Mouse (Mus musculus) heart, embryonic 12.5 days (tissue): ENCODE measurements at regions not wholly inside any gene's neighbourhood (a gene's known extent, or its start where the extent isn't known, plus 50 kb on each side); places are given as distances from the start of the nearest gene placed in this dataset.

ENCODE experiments used
- ATAC-seq: fragments of 200-750 bp; cut with Nextera tagmentation; 2 replicates; pipeline ENCODE4 v1.8.0; 2017; ENCODE audit warnings: moderate TSS enrichment, moderate library complexity; ENCODE audit not compliant: insufficient number of reproducible peaks, low FRiP score
- H3K27ac ChIP-seq: fragments of 300-500 bp; sonication (generic); 2 replicates; pipeline ENCODE4 v1.5.1; 2016; ENCODE audit warnings: mild to moderate bottlenecking, moderate library complexity; ENCODE audit not compliant: poor library complexity, severe bottlenecking
- H3K27me3 ChIP-seq: fragments of 300-500 bp; sonication (generic); replicated peaks from 2 replicates; pipeline ENCODE4 v1.6.1; 2016; ENCODE audit warnings: mild to moderate bottlenecking, moderate library complexity
- H3K36me3 ChIP-seq: fragments of 300-500 bp; sonication (generic); 2 replicates; pipeline ENCODE4 v1.6.1; 2016; ENCODE audit warnings: mild to moderate bottlenecking, moderate library complexity
- H3K4me1 ChIP-seq: fragments of 300-500 bp; sonication (generic); replicated peaks from 2 replicates; pipeline ENCODE4 v1.6.1; 2016; ENCODE audit warnings: mild to moderate bottlenecking
- H3K4me2 ChIP-seq: fragments of 300-500 bp; sonication (generic); 2 replicates; pipeline ENCODE4 v1.6.1; 2016; ENCODE audit warnings: mild to moderate bottlenecking, moderate library complexity
- H3K4me3 ChIP-seq: fragments of 300-500 bp; sonication (generic); 2 replicates; pipeline ENCODE4 v1.5.1; 2016; ENCODE audit warnings: mild to moderate bottlenecking
- H3K9ac ChIP-seq: fragments of 300-500 bp; sonication (generic); 2 replicates; pipeline ENCODE4 v1.6.1; 2016; ENCODE audit warnings: mild to moderate bottlenecking, moderate library complexity
- H3K9me3 ChIP-seq: fragments of 300-500 bp; sonication (generic); replicated peaks from 2 replicates; pipeline ENCODE4 v1.6.1; 2016; ENCODE audit warnings: mild to moderate bottlenecking, moderate library complexity
- WGBS: fragments of 180-500 bp; shearing (Covaris S2); methylation state at CpG from one replicate; pipeline ENCODE4 v1.1.7; 2016; 5-methylcytosine and 5-hydroxymethylcytosine counted together

- ATAC-seq: no peak
Measured at GRCm38 (mm10) chr10:16438414-16438813, 1284.6 kb upstream of the Cited2 start.

GRCm38 (mm10) chr10:16440932-16441640 lies 1281.9 kb upstream of the Cited2 start:
- H3K27ac ChIP-seq: peak overlapping the region; percentile 36
- no peak overlapping the region for H3K4me3 ChIP-seq

More at GRCm38 (mm10) chr10:16438414-16438813, 1284.6 kb upstream of the Cited2 start:
- 83% methylated on average over 4 of the region's 4 CpGs for WGBS
- Histone ChIP-seq H3K4me1 (0 out of 2 replicates have a peak, but pooled peaks cover 3% of the 10 kb centered on the region), H3K27me3 (no peaks in the 10 kb centered on the region), H3K9me3 (no peaks in the 10 kb centered on the region), H3K4me3 (no peak overlapping the region), H3K4me2 (no peak overlapping the region), H3K9ac (no peak overlapping the region), H3K36me3 (no peaks in the 10 kb centered on the region), H3K27ac (no peak overlapping the region)

GRCm38 (mm10) chr10:16441661-16442072 lies 1281.4 kb upstream of the Cited2 start:
- peak overlapping the region; percentile 36 for H3K27ac ChIP-seq
- WGBS: 81% methylated on average over 2 of the region's 2 CpGs

More at GRCm38 (mm10) chr10:16440932-16441640, 1281.9 kb upstream of the Cited2 start:
- no peak for ATAC-seq
- Histone ChIP-seq H3K4me2 (no peak overlapping the region), H3K27me3 (no peaks in the 10 kb centered on the region), H3K9me3 (no peaks in the 10 kb centered on the region), H3K36me3 (no peaks in the 10 kb centered on the region), H3K4me1 (0 out of 2 replicates have a peak, but pooled peaks cover 3% of the 10 kb centered on the region), H3K9ac (no peak overlapping the region)
- 19% methylated on average over 3 of the region's 3 CpGs for WGBS

GRCm38 (mm10) chr10:16443901-16444300 lies 1279.1 kb upstream of the Cited2 start:
- Histone ChIP-seq H3K36me3 (no peaks in the 10 kb centered on the region), H3K4me3 (no peak overlapping the region), H3K27me3 (no peaks in the 10 kb centered on the region), H3K27ac (no peak overlapping the region), H3K4me2 (no peak overlapping the region), H3K4me1 (0 out of 2 replicates have a peak, but pooled peaks cover 3% of the 10 kb centered on the region), H3K9ac (no peak overlapping the region), H3K9me3 (no peaks in the 10 kb centered on the region)
- no peak for ATAC-seq

More at GRCm38 (mm10) chr10:16441661-16442072, 1281.4 kb upstream of the Cited2 start:
- no peak for ATAC-seq
- Histone ChIP-seq H3K4me3 (no peak overlapping the region), H3K9ac (no peak overlapping the region), H3K4me1 (0 out of 2 replicates have a peak, but pooled peaks cover 3% of the 10 kb centered on the region), H3K9me3 (no peaks in the 10 kb centered on the region), H3K36me3 (no peaks in the 10 kb centered on the region), H3K27me3 (no peaks in the 10 kb centered on the region), H3K4me2 (no peak overlapping the region)

- no peak overlapping the region for H3K4me3 ChIP-seq
- no peaks in the 10 kb centered on the region for H3K9me3 ChIP-seq
- no peak overlapping the region for H3K27ac ChIP-seq
- ATAC-seq: no peak
- no peaks in the 10 kb centered on the region for H3K36me3 ChIP-seq
- H3K27me3 ChIP-seq: no peaks in the 10 kb centered on the region
- no peaks in the 10 kb centered on the region for H3K4me1 ChIP-seq
- 44% methylated on average over 3 of the region's 3 CpGs for WGBS
- H3K4me2 ChIP-seq: no peak overlapping the region
- H3K9ac ChIP-seq: no peak overlapping the region
Measured at GRCm38 (mm10) chr10:16467935-16468334, 1255.1 kb upstream of the Cited2 start.

DNA sequence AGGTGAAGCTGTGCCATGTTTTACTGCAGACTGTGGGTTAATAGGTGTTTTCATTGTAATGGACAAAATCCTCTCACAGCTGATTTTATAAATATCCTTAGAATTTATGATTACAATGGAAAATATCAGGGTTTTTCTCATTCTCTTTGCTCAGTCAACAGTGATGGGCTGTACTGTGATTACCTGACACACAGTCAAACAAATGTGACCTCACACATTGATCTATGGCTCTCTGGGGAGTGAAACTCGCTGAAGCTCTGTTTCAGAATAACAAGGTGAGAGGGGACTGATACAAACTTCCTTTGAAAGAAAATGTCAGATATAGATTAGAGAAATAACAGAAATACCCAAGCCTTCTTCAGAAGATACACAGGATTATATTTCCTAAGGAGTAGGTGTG lies 1253.3 kb upstream of the Cited2 start:
- Histone ChIP-seq H3K4me1 (peaks cover 5% of the 10 kb centered on the region), H3K9ac (no peak overlapping the region), H3K4me2 (no peak overlapping the region), H3K9me3 (no peaks in the 10 kb centered on the region), H3K27me3 (no peaks in the 10 kb centered on the region), H3K36me3 (no peaks in the 10 kb centered on the region), H3K4me3 (no peak overlapping the region), H3K27ac (no peak overlapping the region)
- 35% methylated on average over 1 of the region's 1 CpGs for WGBS
- ATAC-seq: no peak

GRCm38 (mm10) chr10:16473952-16474521 lies 1249.0 kb upstream of the Cited2 start:
- no peak overlapping the region for H3K4me3 ChIP-seq
- H3K9me3 ChIP-seq: no peaks in the 10 kb centered on the region
- no peak for ATAC-seq
- H3K36me3 ChIP-seq: no peaks in the 10 kb centered on the region
- H3K4me2 ChIP-seq: no peak overlapping the region
- no peak overlapping the region for H3K27ac ChIP-seq
- H3K4me1 ChIP-seq: peaks cover 5% of the 10 kb centered on the region
- no peak overlapping the region for H3K9ac ChIP-seq
- H3K27me3 ChIP-seq: no peaks in the 10 kb centered on the region
- 17% methylated on average over 1 of the region's 1 CpGs for WGBS

- Histone ChIP-seq H3K9me3 (no peaks in the 10 kb centered on the region), H3K27me3 (no peaks in the 10 kb centered on the region), H3K27ac (no peak overlapping the region), H3K9ac (no peak overlapping the region), H3K36me3 (no peaks in the 10 kb centered on the region), H3K4me2 (no peak overlapping the region), H3K4me1 (no peaks in the 10 kb centered on the region), H3K4me3 (no peak overlapping the region)
- no peak for ATAC-seq
- WGBS: 72% methylated on average over 1 of the region's 1 CpGs
Measured at GRCm38 (mm10) chr10:16498580-16498979, 1224.4 kb upstream of the Cited2 start.

DNA sequence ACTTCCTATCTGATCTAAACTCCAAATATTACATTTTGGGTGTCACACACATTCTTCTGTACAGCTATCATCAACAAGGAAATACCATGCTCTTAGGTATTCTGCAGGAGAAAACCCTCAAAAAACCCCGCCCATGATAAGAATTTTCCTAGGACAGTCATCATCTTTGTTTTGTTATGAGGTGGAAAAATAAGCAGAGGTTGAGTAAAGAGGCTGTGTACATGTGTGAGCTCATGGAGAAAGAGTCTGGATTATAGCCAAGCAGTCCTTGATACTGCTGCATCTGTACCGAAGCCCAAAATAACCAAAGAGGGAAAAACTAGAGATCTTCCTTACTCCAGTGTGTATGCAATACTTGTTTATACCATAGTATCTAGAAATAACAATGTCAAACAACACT lies 1215.3 kb upstream of the Cited2 start:
- Histone ChIP-seq H3K9ac (no peak overlapping the region), H3K4me1 (no peaks in the 10 kb centered on the region), H3K4me2 (no peak overlapping the region), H3K27ac (no peak overlapping the region), H3K4me3 (no peak overlapping the region), H3K9me3 (no peaks in the 10 kb centered on the region), H3K36me3 (no peaks in the 10 kb centered on the region), H3K27me3 (no peaks in the 10 kb centered on the region)
- 36% methylated on average over 2 of the region's 2 CpGs for WGBS
- no peak for ATAC-seq

GRCm38 (mm10) chr10:16508161-16508560 lies 1214.9 kb upstream of the Cited2 start:
- no peak overlapping the region for H3K27ac ChIP-seq
- no peak overlapping the region for H3K4me3 ChIP-seq
- 64% methylated on average over 6 of the region's 6 CpGs for WGBS
- no peak overlapping the region for H3K4me2 ChIP-seq
- no peaks in the 10 kb centered on the region for H3K36me3 ChIP-seq
- H3K27me3 ChIP-seq: no peaks in the 10 kb centered on the region
- H3K4me1 ChIP-seq: no peaks in the 10 kb centered on the region
- H3K9ac ChIP-seq: no peak overlapping the region
- no peaks in the 10 kb centered on the region for H3K9me3 ChIP-seq
- ATAC-seq: no peak

DNA sequence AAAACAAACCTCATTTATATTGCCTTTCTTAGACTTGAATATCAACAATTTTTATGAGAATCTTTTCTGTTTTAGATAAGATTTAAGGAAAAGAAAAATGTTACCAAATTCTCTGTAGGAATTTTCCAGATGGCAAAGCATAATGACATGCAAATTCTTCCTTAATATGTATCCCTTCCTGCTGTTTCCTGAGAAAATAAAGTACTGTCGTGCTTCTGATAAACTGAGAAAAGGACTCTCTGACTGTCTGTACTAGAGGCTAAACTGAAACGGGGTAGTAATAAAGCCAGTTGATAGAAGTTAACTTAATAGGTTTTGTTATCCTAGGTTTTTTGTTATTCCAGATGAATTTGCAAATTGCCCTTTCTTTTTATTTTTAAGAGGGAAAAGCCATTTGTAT lies 1208.4 kb upstream of the Cited2 start:
- Histone ChIP-seq H3K4me1 (no peaks in the 10 kb centered on the region), H3K27ac (no peak overlapping the region), H3K9ac (no peak overlapping the region), H3K4me3 (no peak overlapping the region), H3K27me3 (no peaks in the 10 kb centered on the region), H3K9me3 (no peaks in the 10 kb centered on the region), H3K4me2 (no peak overlapping the region), H3K36me3 (no peaks in the 10 kb centered on the region)
- 56% methylated on average over 2 of the region's 2 CpGs for WGBS
- ATAC-seq: no peak
